Mouse (Mus musculus) embryonic facial prominence, embryonic 14.5 days (tissue): Measurements from ENCODE around the gene Txndc2. TPM values are rescaled to one million over a fixed set of nuclear protein-coding genes. Genes with fewer than 3 reads are reported as not detected.

ENCODE experiments used
- ATAC-seq: fragments of 200-750 bp; cut with Nextera tagmentation; 2 replicates; pipeline ENCODE4 v1.8.0; 2017; ENCODE audit warnings: low read depth, moderate number of reproducible peaks, moderate TSS enrichment
- DNase-seq: peaks from one replicate; pipeline ENCODE4 v3.0.0-alpha.2; 2015; ENCODE audit warnings: low spot score
- H3K27ac ChIP-seq: fragments of 300-500 bp; sonication (generic); replicated peaks from 2 replicates; pipeline ENCODE4 v1.5.1; 2014; ENCODE audit warnings: low read depth, mild to moderate bottlenecking, low read length, moderate library complexity
- H3K27me3 ChIP-seq: fragments of 300-500 bp; sonication (generic); replicated peaks from 2 replicates; pipeline ENCODE4 v1.6.1; 2014; ENCODE audit warnings: low read length; ENCODE audit not compliant: control insufficient read depth, insufficient read depth
- H3K36me3 ChIP-seq: fragments of 300-500 bp; sonication (generic); 2 replicates; pipeline ENCODE4 v1.6.1; 2014; ENCODE audit warnings: low read length, mixed read lengths; ENCODE audit not compliant: control insufficient read depth, insufficient read depth
- H3K4me1 ChIP-seq: fragments of 300-500 bp; sonication (generic); 2 replicates; pipeline ENCODE4 v1.6.1; 2014; ENCODE audit warnings: antibody characterized with exemption, low read length; ENCODE audit not compliant: control insufficient read depth, insufficient read depth
- H3K4me2 ChIP-seq: fragments of 300-500 bp; sonication (generic); 2 replicates; pipeline ENCODE4 v1.6.1; 2014; ENCODE audit warnings: low read depth, mild to moderate bottlenecking, low read length, moderate library complexity, mixed read lengths
- H3K4me3 ChIP-seq: fragments of 300-500 bp; sonication (generic); 2 replicates; pipeline ENCODE4 v1.5.1; 2014; ENCODE audit warnings: low read depth, mild to moderate bottlenecking, low read length
- H3K9ac ChIP-seq: fragments of 300-500 bp; sonication (generic); 2 replicates; pipeline ENCODE4 v1.6.1; 2014; ENCODE audit warnings: low read depth, mild to moderate bottlenecking, low read length, moderate library complexity, mixed read lengths
- H3K9me3 ChIP-seq: fragments of 300-500 bp; sonication (generic); 2 replicates; pipeline ENCODE4 v1.6.1; 2016; ENCODE audit warnings: low read length; ENCODE audit not compliant: control insufficient read depth
- WGBS: fragments of 180-500 bp; shearing (Covaris S2); extraction: QIAGEN DNeasy Blood & Tissue Kit; methylation state at CpG from one replicate; pipeline ENCODE4 v1.1.7; 2014; 5-methylcytosine and 5-hydroxymethylcytosine counted together
- polyA plus RNA-seq: library from polyadenylated mRNA; unstranded; fragments of >200 nt; fragmentation: Nextera tagmentation; extraction: Ambion mirVana; gene quantifications from 2 replicates; pipeline ENCODE4 v1.2.1, GENCODE M21; 2014

Gene Txndc2
- polyA plus RNA-seq, 1 experiment from 2014 or later = not detected

DNA sequence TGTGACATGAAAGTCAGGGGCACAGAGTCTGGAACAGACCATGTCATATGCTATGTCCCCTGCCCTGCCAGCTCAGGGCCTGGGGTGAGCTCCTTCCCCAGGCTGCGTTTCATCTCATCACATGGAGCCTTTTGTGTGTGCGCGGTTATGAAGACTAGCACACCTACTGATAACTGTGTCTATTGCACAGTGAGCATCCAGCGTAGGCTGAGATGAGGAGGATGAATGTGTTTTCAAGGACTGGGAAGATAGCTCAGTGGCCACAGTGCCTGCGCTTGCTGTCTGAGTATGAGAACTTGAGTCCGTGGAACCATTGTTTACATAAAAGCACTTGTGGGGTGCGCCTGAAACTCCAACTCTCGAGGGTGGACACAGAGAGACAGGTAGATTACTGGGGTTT is 34.6 kb upstream of the Txndc2 start:
- Histone ChIP-seq H3K9ac (no peak overlapping the region), H3K36me3 (no peaks in the 10 kb centered on the region), H3K4me1 (no peaks in the 10 kb centered on the region), H3K27me3 (no peaks in the 10 kb centered on the region), H3K4me3 (no peak overlapping the region), H3K4me2 (no peak overlapping the region), H3K9me3 (no peaks in the 10 kb centered on the region), H3K27ac (no peak overlapping the region)
- ATAC-seq = no peak
- no peak for DNase-seq
- 89% methylated on average over 8 of the region's 8 CpGs for WGBS

DNA sequence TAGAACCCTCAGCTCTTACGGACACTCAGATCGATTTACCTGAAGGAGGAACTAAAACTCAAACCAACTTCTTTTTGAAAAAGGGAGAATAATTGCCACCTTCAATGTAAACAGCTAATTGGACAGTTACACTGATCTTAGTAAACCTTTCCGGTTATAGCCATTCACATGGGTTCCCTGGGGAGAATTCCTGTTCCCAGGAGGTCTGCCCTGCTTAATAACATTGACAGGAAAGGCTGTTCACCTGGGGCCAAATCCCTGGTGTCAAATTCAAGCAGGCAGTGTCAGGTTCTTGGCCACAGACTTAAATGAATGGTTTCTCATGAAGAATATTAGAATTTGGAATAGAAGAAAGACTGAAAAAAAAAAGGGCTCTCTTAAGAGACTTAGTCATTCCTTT is 34.0 kb upstream of the Txndc2 start:
- ATAC-seq = peak; percentile 72; the same call in 1 of the 2 replicates
- peak; percentile 70 for DNase-seq
- 68% methylated on average over 3 of the region's 3 CpGs for WGBS

GRCm38 (mm10) chr17:65674710-65675171 is 32.8 kb upstream of the Txndc2 start:
- Histone ChIP-seq H3K4me1 (no peaks in the 10 kb centered on the region), H3K27ac (no peak overlapping the region), H3K4me2 (no peak overlapping the region), H3K36me3 (no peaks in the 10 kb centered on the region), H3K27me3 (no peaks in the 10 kb centered on the region), H3K9me3 (no peaks in the 10 kb centered on the region), H3K9ac (no peak overlapping the region), H3K4me3 (no peak overlapping the region)
- ATAC-seq (no peak), DNase-seq (no peak)
- WGBS = 73% methylated on average over 1 of the region's 1 CpGs

More for the DNA sequence above, 34.0 kb upstream of the Txndc2 start:
- no peak overlapping the region for H3K9ac ChIP-seq
- no peaks in the 10 kb centered on the region for H3K27me3 ChIP-seq
- H3K4me2 ChIP-seq = no peak overlapping the region
- H3K27ac ChIP-seq = no peak overlapping the region
- H3K36me3 ChIP-seq = no peaks in the 10 kb centered on the region
- H3K4me1 ChIP-seq = no peaks in the 10 kb centered on the region
- H3K9me3 ChIP-seq = no peaks in the 10 kb centered on the region
- H3K4me3 ChIP-seq = no peak overlapping the region

DNA sequence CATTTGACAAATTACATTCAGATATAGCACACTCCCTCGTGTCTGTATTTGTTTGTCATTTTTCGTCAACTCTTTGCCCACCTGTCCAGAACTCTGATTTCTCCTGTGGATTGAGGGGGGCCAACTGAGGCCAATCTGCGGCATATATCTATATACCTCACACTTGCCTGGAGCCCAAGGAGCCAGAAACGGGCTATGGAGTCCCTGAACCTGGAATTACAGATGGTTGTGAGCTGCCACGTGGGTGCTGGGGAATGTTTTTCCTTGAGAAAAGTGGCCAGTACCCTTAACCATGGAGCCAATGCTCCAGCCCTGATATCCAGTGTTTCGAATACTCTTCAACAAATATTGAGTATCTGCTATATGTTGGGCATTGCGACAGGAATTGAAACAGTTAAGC is 31.0 kb upstream of the Txndc2 start:
- 90% methylated on average over 7 of the region's 7 CpGs for WGBS

GRCm38 (mm10) chr17:65669061-65669460 is 27.1 kb upstream of the Txndc2 start:
- no peak overlapping the region for H3K27ac ChIP-seq
- no peaks in the 10 kb centered on the region for H3K36me3 ChIP-seq
- no peak overlapping the region for H3K4me2 ChIP-seq
- ATAC-seq (no peak), DNase-seq (no peak)
- H3K4me1 ChIP-seq = no peaks in the 10 kb centered on the region
- no peak overlapping the region for H3K4me3 ChIP-seq
- 85% methylated on average over 4 of the region's 4 CpGs for WGBS
- no peaks in the 10 kb centered on the region for H3K27me3 ChIP-seq
- H3K9me3 ChIP-seq = no peaks in the 10 kb centered on the region
- H3K9ac ChIP-seq = no peak overlapping the region

More for the DNA sequence above, 31.0 kb upstream of the Txndc2 start:
- H3K4me3 ChIP-seq = no peak overlapping the region
- ATAC-seq (no peak), DNase-seq (no peak)
- no peak overlapping the region for H3K9ac ChIP-seq
- no peak overlapping the region for H3K27ac ChIP-seq
- no peaks in the 10 kb centered on the region for H3K4me1 ChIP-seq
- H3K4me2 ChIP-seq = no peak overlapping the region
- H3K27me3 ChIP-seq = no peaks in the 10 kb centered on the region
- no peaks in the 10 kb centered on the region for H3K36me3 ChIP-seq
- no peaks in the 10 kb centered on the region for H3K9me3 ChIP-seq

DNA sequence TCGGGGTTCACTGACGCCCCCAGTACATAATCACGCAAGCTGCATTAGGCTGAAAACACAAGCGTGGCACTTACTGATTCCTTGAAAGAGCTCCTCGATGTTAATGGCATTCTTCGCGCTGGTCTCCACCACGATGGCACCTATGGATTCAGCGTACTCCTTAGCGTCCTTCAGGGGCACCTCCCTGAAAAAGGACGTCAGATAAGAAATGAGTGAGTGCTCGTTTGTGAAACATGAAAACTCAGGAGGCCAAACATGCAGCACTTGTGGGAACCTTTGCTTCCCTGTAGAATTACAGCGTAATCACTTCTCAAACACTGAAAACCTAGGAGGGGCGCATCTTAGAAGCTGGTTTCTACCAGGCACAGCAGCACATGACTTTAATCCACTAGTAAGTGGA is 25.8 kb upstream of the Txndc2 start:
- ATAC-seq = no peak
- no peaks in the 10 kb centered on the region for H3K4me1 ChIP-seq
- H3K36me3 ChIP-seq = no peaks in the 10 kb centered on the region
- H3K27ac ChIP-seq = no peak overlapping the region
- no peak overlapping the region for H3K9ac ChIP-seq
- no peak for DNase-seq
- H3K27me3 ChIP-seq = no peaks in the 10 kb centered on the region
- 90% methylated on average over 14 of the region's 14 CpGs for WGBS
- H3K4me3 ChIP-seq = no peak overlapping the region
- no peaks in the 10 kb centered on the region for H3K9me3 ChIP-seq
- H3K4me2 ChIP-seq = no peak overlapping the region

DNA sequence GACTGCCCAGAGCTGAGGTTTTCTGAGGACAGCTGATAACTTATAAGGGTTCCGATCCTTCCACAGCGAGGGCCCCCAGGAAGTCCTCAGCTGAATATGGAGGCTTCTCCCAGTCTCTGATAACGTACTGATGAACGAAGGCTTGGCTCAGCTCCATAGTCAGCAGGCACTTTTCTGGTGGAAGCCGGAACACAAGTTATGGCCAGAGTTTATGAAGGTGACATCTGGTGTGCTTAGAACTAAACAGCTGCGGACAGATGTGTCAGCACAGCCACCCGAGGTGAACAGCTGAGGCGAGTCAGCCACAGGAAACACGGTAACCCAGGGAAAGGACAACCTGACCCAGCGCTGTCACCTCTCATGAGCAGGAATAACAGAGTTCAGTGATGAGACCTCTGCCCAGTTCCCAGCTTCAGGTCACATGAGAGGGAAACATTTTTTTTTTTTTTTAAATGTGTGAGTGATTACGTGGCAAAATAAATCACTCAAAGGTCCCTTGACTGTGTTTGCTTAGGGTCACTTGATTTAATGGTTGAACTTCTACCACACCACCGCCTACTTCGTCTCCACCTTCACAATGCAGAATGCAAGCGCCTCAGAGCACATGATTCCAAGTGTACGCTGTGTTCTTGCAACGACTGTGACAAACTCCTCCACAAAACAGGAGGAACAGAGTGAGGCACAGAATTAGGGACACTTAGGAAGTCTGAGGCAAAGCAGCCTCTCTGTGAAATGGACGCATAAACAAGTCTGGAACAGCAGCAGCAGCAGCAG is 24.6 kb upstream of the Txndc2 start:
- Histone ChIP-seq H3K9me3 (no peaks in the 10 kb centered on the region), H3K9ac (no peak overlapping the region), H3K36me3 (no peaks in the 10 kb centered on the region), H3K27ac (no peak overlapping the region), H3K4me3 (no peak overlapping the region), H3K4me1 (no peaks in the 10 kb centered on the region), H3K4me2 (no peak overlapping the region), H3K27me3 (no peaks in the 10 kb centered on the region)
- ATAC-seq (no peak), DNase-seq (peak; percentile 19)
- WGBS = 70% methylated on average over 17 of the region's 17 CpGs

- Histone ChIP-seq H3K9ac (no peak overlapping the region), H3K4me2 (no peak overlapping the region), H3K27ac (no peak overlapping the region), H3K4me3 (no peak overlapping the region), H3K36me3 (no peaks in the 10 kb centered on the region), H3K27me3 (no peaks in the 10 kb centered on the region), H3K9me3 (no peaks in the 10 kb centered on the region), H3K4me1 (no peaks in the 10 kb centered on the region)
- DNase-seq (no peak), ATAC-seq (no peak)
- 84% methylated on average over 12 of the region's 12 CpGs for WGBS
These were observed 23.9 kb upstream of the Txndc2 start for GRCm38 (mm10) chr17:65665786-65666387.
